Mouse (Mus musculus): ENCODE results near the gene Psmd10. TPM values are rescaled to one million over a fixed set of nuclear protein-coding genes. Genes with fewer than 3 reads are reported as not detected.

Gene Psmd10
- 6.8 and 8.0 TPM in 2 replicates for polyA plus RNA-seq (2012; rRNA removed)

DNA sequence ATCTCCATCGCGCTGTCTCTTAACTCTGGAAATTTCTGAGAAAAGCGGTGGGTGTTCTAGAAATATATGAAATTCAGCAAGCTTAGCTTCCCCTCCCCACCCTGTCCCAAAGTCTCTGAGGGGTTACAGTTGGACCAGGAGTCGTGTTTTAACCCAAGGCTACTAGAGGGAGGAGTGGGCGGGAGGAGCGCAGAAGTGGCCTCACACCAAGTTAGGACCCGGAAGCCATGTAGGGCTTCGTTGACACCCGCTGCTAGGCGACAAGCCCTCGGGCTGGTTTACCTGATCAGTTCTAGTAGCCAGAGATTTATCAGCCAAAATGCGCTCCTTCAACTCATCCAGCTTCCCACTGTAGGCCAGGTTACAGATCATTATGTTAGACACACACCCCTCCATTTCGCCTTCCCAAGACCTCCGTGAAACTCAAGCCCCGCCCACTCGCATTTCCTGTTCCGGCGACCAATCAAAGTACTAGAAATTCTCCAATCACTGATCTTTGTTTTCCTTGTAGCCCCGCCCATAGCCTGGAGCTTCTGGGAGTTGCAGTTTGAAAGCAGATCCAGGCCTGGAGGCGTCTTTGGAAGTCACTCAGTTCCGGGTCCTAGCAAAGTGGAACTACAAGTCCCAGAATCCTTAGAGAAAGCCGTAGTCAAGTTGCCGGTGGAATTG lies at the start of gene Psmd10, which contains the start of gene Atg4a:
Gene Psmd10, minus strand, starts transcription at position 457 of the 669 bp plus-strand sequence.
Gene Atg4a, plus strand, starts transcription at position 636 of the 669 bp plus-strand sequence.
- Histone ChIP-seq H3K27me3 (ENCODE audit: control insufficient read depth, insufficient read depth, low read length) (no peaks in the 10 kb centered on the region), H3K27ac (ENCODE audit: control insufficient read depth, insufficient read depth, low read length) (no peak within 1 kb of the TSS; the same call in 1 of the 2 replicates), H3K36me3 (ENCODE audit: control insufficient read depth, insufficient read depth, low read length) (no peaks in the 10 kb centered on the region), H3K4me1 (replicated peaks; ENCODE audit: control insufficient read depth, insufficient read depth, low read length) (no peaks in the 10 kb centered on the region), H3K4me3 (ENCODE audit: control insufficient read depth, insufficient read depth, low read length) (peak within 1 kb of the TSS; percentile 87)
- peak; percentile 87 for DNase-seq
- under 1% methylated on average over 23 of the region's 23 CpGs for WGBS
- TF ChIP-seq POLR2A (IDR thresholded peaks at IDR 0.05; ENCODE audit: control insufficient read depth, extremely low read depth, insufficient read depth, low read length, poor library complexity) = peak; percentile 51; the same call in 1 of the 2 replicates
- no peak for TF ChIP-seq CTCF (IDR thresholded peaks at IDR 0.05; ENCODE audit: borderline replicate concordance, control insufficient read depth, extremely low read depth, insufficient read depth, low read length, poor library complexity)

GRCm38 (mm10) chrX:140998885-140999284 lies 42.4 kb upstream of the Psmd10 start:
- no peak for TF ChIP-seq POLR2A (IDR thresholded peaks at IDR 0.05; ENCODE audit: control insufficient read depth, extremely low read depth, insufficient read depth, low read length, poor library complexity)
- TF ChIP-seq CTCF (IDR thresholded peaks at IDR 0.05; ENCODE audit: borderline replicate concordance, control insufficient read depth, extremely low read depth, insufficient read depth, low read length, poor library complexity) = no peak
- no peak overlapping the region for H3K27ac ChIP-seq (ENCODE audit: control insufficient read depth, insufficient read depth, low read length)
- H3K4me1 ChIP-seq (replicated peaks; ENCODE audit: control insufficient read depth, insufficient read depth, low read length) = no peaks in the 10 kb centered on the region
- no peaks in the 10 kb centered on the region for H3K36me3 ChIP-seq (ENCODE audit: control insufficient read depth, insufficient read depth, low read length)
- H3K4me3 ChIP-seq (ENCODE audit: control insufficient read depth, insufficient read depth, low read length) = no peak overlapping the region
- H3K27me3 ChIP-seq (ENCODE audit: control insufficient read depth, insufficient read depth, low read length) = no peaks in the 10 kb centered on the region
- DNase-seq = no peak

- WGBS = no CpG with 5 or more reads among the region's 1 CpGs
- Histone ChIP-seq H3K4me3 (ENCODE audit: control insufficient read depth, insufficient read depth, low read length) (no peak overlapping the region), H3K27me3 (ENCODE audit: control insufficient read depth, insufficient read depth, low read length) (no peaks in the 10 kb centered on the region), H3K4me1 (replicated peaks; ENCODE audit: control insufficient read depth, insufficient read depth, low read length) (no peaks in the 10 kb centered on the region), H3K36me3 (ENCODE audit: control insufficient read depth, insufficient read depth, low read length) (peaks cover 4% of the 10 kb centered on the region; the same call in 1 of the 2 replicates), H3K27ac (ENCODE audit: control insufficient read depth, insufficient read depth, low read length) (no peak overlapping the region)
- TF ChIP-seq POLR2A (IDR thresholded peaks at IDR 0.05; ENCODE audit: control insufficient read depth, extremely low read depth, insufficient read depth, low read length, poor library complexity) (no peak), CTCF (IDR thresholded peaks at IDR 0.05; ENCODE audit: borderline replicate concordance, control insufficient read depth, extremely low read depth, insufficient read depth, low read length, poor library complexity) (no peak)
- DNase-seq = no peak
These were observed 41.5 kb upstream of the Psmd10 start for GRCm38 (mm10) chrX:140997912-140998545.

GRCm38 (mm10) chrX:140996909-140997516 lies 40.5 kb upstream of the Psmd10 start:
- no peak overlapping the region for H3K4me3 ChIP-seq (ENCODE audit: control insufficient read depth, insufficient read depth, low read length)
- WGBS = 89% methylated on average over 1 of the region's 1 CpGs
- no peak for DNase-seq

DNA sequence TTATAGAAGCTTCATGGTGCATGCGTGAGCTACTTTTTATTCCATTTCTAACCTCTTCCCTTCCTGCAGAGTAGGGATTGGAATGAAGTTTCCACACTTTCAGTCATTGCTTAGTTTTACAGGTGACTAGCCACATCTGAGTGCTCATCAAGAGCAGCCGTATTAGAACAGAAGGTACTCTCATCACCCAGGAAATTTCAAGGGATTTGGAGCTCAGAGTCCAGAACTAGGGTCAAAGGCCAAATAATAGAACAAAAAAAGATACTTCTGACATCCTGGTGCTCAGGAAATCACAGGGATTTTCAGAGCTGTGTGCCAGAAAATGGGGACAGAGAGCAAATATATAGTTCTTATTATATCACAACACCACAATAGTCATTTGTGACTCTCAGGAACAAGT lies 28.7 kb upstream of the Psmd10 start:
- no peak for DNase-seq
- Histone ChIP-seq H3K27ac (ENCODE audit: control insufficient read depth, insufficient read depth, low read length) (no peak overlapping the region), H3K36me3 (ENCODE audit: control insufficient read depth, insufficient read depth, low read length) (no peaks in the 10 kb centered on the region), H3K4me1 (replicated peaks; ENCODE audit: control insufficient read depth, insufficient read depth, low read length) (no peaks in the 10 kb centered on the region), H3K4me3 (ENCODE audit: control insufficient read depth, insufficient read depth, low read length) (no peak overlapping the region), H3K27me3 (ENCODE audit: control insufficient read depth, insufficient read depth, low read length) (no peaks in the 10 kb centered on the region)
- 83% methylated on average over 2 of the region's 2 CpGs for WGBS
- TF ChIP-seq POLR2A (IDR thresholded peaks at IDR 0.05; ENCODE audit: control insufficient read depth, extremely low read depth, insufficient read depth, low read length, poor library complexity) (no peak), CTCF (IDR thresholded peaks at IDR 0.05; ENCODE audit: borderline replicate concordance, control insufficient read depth, extremely low read depth, insufficient read depth, low read length, poor library complexity) (no peak)

More at GRCm38 (mm10) chrX:140996909-140997516, 40.5 kb upstream of the Psmd10 start:
- Histone ChIP-seq H3K36me3 (ENCODE audit: control insufficient read depth, insufficient read depth, low read length) (peaks cover 4% of the 10 kb centered on the region; the same call in 1 of the 2 replicates), H3K4me1 (replicated peaks; ENCODE audit: control insufficient read depth, insufficient read depth, low read length) (no peaks in the 10 kb centered on the region), H3K27me3 (ENCODE audit: control insufficient read depth, insufficient read depth, low read length) (no peaks in the 10 kb centered on the region), H3K27ac (ENCODE audit: control insufficient read depth, insufficient read depth, low read length) (no peak overlapping the region)
- TF ChIP-seq CTCF (IDR thresholded peaks at IDR 0.05; ENCODE audit: borderline replicate concordance, control insufficient read depth, extremely low read depth, insufficient read depth, low read length, poor library complexity) = no peak
- TF ChIP-seq POLR2A (IDR thresholded peaks at IDR 0.05; ENCODE audit: control insufficient read depth, extremely low read depth, insufficient read depth, low read length, poor library complexity) = no peak

DNA sequence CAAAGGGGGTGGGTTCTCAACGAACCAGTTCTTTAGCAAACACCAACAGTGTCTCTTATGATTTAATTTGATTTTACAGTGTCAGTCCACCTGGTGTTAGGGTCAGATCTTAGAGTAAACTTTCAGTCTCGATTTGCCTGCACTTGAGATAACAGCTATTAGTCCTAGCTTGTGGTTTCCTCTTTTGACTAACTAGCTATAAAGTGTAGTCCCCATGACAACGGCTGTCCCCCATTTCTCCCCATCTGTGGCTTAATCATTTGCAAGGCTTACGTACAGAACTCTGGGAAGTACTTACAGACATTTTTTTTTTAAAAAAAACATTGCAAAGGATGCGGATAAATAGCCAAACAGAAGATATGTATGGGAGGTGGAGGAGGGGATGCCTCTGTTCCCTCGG lies 28.3 kb upstream of the Psmd10 start:
- Histone ChIP-seq H3K4me1 (replicated peaks; ENCODE audit: control insufficient read depth, insufficient read depth, low read length) (no peaks in the 10 kb centered on the region), H3K27me3 (ENCODE audit: control insufficient read depth, insufficient read depth, low read length) (no peaks in the 10 kb centered on the region), H3K27ac (ENCODE audit: control insufficient read depth, insufficient read depth, low read length) (no peak overlapping the region), H3K4me3 (ENCODE audit: control insufficient read depth, insufficient read depth, low read length) (no peak overlapping the region), H3K36me3 (ENCODE audit: control insufficient read depth, insufficient read depth, low read length) (no peaks in the 10 kb centered on the region)
- TF ChIP-seq CTCF (IDR thresholded peaks at IDR 0.05; ENCODE audit: borderline replicate concordance, control insufficient read depth, extremely low read depth, insufficient read depth, low read length, poor library complexity) (no peak), POLR2A (IDR thresholded peaks at IDR 0.05; ENCODE audit: control insufficient read depth, extremely low read depth, insufficient read depth, low read length, poor library complexity) (no peak)
- WGBS = 23% methylated on average over 6 of the region's 6 CpGs
- DNase-seq = no peak

All from thymus, adult 2 months (tissue).